Mouse (Mus musculus) naive thymus-derived CD4-positive, alpha-beta T cell, adult 2 months (primary cell): ENCODE measurements around the gene Uaca.
A peak's percentile ranks its signal among the peaks of the same experiment; 100 is the strongest.

Experiments
- DNase-seq: peaks from one replicate; pipeline ENCODE4 v3.0.0-alpha.2; 2011; ENCODE audit warnings: low read depth

Gene Uaca

GRCm38 (mm10) chr9:60885148-60885547 is 90.8 kb downstream of the Uaca start:
- DNase-seq: no peak

DNA sequence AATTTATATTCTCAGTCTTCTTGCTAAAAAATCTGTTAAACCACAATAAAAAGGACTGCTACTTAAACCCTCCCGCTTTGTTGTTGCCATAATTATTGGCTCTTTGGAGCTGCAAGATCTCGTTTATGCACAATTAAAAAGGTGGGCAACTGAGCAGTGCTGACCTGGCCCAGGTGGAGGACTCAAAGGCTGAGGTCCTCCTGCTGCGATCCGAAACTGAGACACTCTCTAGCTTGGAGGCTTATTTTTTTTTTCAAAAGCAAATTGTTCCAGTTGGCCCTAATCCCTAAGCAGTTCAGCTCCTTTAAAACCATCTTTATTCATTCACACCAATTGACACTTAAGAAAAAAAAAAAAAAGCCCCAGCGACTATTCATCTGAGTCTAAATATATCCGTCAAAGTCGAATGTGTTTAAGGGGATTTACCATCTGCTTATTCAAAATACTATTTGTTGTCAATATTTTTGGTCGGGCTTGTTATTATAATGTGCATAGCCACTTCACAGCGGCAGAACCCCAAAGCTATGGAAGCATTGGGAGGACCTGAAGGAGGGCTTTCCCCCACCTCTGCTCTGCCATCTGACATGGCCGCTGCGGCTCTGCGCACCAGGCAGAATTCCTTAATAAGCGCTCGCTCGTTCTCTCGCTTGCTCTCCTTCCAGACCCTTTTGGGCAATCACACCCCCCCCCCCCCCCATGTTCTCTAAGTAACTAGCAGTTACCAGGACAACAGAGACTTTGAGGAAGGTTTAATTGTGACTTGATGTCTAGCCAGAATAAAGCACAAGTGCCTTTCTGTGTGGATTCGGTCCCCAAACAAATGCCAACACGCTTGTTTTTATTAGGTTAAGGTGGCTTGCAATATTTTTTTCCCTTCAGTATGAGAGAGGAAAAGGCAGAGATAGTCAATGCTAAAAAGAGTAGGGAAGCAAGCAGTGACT is 92.4 kb downstream of the Uaca start:
- DNase-seq: no peak

DNA sequence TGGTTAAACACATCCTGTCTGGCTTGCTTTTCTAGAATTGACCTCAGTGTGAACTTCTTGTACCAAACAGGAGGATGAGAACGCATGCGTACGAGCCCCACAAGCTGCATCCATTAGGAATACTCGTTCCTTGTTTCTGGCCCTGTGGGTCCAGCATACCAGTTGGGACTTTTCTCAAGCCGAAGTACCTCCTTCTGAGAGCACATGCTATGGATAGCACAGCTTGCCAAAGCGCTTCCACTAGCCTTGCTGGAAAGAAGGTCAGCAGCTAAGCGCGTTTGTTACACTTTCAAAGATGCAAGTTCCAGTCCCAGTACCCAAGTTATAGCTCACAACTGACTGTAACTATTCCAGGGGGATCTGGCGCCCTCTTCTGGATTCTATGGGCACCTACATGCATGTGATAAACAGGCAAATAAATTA is 93.1 kb downstream of the Uaca start:
- DNase-seq: peak; percentile 3

GRCm38 (mm10) chr9:60893511-60893910 is 99.2 kb downstream of the Uaca start:
- DNase-seq: no peak

DNA sequence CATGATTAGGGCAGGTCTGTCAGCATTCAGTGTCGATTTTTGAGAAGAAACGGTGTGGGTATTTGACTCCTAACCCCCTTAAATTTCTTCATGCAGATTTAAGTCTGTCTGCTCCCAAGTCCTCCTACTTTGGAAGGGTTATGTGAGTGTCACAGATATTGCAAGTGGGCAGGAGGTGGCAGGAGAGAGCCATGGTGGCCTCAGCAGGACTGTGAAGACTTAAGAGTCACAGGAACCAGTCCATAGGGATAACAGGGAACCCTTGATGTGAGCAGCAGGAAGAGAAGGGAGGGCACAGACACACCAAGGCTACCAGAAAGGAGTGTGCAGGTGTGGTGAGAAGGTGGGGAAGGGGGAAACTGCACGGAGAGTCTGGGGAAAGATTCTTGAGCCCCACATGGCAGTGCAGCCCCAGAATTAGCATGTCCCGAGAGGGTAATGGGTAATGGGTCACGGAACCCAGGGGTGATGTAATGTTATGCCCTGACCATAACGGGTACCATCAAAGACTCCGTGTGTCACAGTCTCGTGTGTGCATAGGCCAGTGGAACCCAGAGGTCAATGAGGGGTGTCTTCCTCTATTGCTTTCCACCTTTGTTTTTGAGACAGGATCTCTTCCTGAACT is 101.3 kb downstream of the Uaca start:
- DNase-seq: no peak

GRCm38 (mm10) chr9:60898291-60899020 is 104.1 kb downstream of the Uaca start:
- no peak for DNase-seq

GRCm38 (mm10) chr9:60899201-60899600 is 104.9 kb downstream of the Uaca start:
- no peak for DNase-seq

DNA sequence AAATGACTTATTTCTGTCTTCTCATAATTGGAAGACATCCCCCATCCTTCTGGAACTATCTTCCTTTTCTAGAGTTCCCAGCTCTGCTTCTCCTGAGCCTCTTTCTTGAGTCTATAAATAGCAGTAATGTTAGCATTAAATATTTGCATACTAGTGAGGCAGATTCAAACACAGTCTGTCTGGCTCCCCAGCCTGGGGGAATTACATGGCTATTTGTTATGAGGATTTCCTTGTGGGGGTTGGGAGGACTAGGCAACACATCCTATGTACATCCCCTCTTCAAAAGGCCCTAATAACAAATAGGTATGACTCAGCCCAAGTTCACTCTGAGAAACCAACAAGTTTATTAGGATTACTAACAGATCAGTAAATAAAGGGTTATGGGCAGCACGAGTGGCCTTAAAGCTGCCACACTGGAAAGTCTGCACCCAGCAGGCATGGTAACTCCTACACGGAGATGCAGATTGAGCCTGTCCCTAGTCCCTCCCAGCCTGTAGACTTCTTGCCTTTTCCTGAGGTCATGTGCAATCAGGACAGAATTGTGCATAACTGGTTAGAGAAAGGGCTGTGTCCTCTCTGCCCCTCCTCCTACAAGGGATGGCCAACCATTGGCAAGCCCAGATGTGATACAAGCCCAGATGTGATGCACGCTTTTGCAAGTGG is 105.6 kb downstream of the Uaca start:
- DNase-seq: no peak

DNA sequence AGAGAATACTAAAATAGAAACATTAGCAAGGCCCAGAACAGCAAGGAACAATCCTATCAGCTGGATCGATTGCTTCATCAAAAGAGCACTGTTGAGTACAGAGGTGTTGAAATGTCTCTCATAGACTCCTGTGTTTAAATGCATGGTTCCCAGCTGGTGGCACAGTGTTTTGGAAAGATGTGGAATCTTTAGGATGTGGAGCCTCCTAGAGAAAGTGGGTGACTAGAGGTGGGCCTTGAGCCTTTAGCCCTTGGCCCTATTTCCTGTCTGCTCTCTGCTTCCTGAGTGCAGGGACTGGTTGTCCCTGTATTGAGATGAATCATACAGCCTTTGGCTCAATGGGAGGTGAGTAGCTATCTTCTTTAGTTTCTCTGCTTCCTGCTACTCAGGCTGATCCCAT is 117.9 kb downstream of the Uaca start:
- DNase-seq: no peak

DNA sequence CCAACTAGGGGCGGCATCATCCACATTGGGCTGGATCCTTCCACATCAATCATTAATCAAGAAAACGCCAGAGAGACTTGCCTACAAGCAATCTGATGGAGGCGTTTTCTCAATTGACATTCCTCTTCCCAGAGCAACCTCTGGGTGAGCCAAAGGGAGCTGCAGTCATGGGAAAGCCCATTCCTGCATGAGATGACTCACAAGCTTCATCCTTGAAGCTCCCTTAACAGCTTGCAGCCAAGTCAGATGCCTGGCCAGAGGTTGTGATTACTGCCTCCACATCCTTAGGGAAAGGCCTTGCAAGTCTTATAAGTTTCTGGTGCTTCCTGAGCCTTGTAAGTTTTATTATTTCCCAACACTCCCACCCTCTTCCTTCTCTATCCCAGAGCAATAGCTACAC is 119.3 kb downstream of the Uaca start:
- no peak for DNase-seq

DNA sequence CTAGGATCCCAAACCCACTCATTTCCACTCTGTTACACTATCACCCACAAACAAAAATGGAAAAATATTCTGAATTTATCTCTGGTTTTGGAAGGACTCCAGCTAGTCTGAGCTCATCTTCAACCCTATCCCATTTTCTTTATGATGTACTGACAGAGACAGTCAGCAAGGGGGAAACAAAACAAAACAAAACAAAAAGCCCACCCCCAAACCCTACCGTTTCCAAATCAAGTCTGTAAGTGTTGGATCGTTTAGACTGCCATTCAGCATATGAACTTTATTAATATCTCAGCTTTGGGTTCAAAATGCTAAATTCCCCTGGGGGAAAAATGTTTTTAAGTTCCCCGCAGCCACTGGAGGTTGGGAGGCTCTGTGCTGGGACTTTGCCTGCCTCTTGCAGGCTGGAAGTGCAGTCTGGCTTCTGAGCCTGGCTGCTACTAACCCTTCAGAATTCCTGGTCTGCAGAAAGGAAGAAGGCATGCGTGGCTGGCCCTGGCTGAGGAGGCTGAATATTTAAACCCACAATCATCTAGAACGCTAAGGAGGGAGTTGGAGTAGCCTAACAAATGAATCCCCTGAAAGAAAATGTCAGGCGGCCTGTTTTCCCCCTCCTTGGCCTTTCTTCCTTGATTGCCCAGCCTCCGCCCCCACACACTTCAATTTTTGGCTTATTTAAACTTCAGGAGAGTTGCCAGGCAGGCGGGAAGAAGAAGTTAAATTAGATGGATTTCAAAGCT is 125.8 kb downstream of the Uaca start:
- no peak for DNase-seq

- no peak for DNase-seq
These were observed 126.3 kb downstream of the Uaca start for GRCm38 (mm10) chr9:60920673-60921062.

- no peak for DNase-seq
These were observed 126.9 kb downstream of the Uaca start for GRCm38 (mm10) chr9:60921287-60921686.

DNA sequence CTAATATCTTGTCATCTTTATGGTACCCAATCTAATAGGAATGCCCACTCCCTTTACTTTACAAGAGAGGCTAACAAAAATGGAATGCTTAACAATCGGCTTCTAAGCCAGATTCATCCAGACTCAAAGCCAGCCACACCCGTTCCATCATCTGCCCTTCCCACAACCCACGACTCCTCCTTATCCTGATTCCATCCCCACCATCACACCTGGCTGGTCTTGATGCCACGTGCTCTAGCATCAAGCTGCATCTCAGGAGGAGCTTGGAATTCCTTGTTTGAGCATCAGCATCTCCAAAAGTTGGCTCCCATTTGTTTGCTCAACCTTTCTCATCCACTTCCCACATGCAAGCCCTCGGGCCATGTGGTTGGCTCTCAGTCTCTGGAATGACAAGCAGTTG is 127.5 kb downstream of the Uaca start:
- no peak for DNase-seq

GRCm38 (mm10) chr9:60926301-60926700 is 132.0 kb downstream of the Uaca start:
- DNase-seq: no peak

- DNase-seq: no peak
These were observed 135.1 kb downstream of the Uaca start for GRCm38 (mm10) chr9:60929290-60929983.
